Mouse (Mus musculus) ES-E14 (cell line): ENCODE results near the gene Gm5800. TPM values are rescaled to one million over a fixed set of nuclear protein-coding genes. Genes with fewer than 3 reads are reported as not detected.
A peak's percentile ranks its signal among the peaks of the same experiment; 100 is the strongest.
"Not testable (repeated sequence)": the region's sequence is repeated elsewhere in the genome, so short reads cannot be mapped to it uniquely, and the experiment has no call there.

Experiments used
- DNase-seq: peaks from one replicate; pipeline ENCODE4 v3.0.0-alpha.2; 2013; ENCODE audit warnings: low read depth, low spot score
- H3K27ac ChIP-seq: 2 replicates; pipeline ENCODE4 v1.5.1; 2012; ENCODE audit warnings: low read depth, mild to moderate bottlenecking, low read length, moderate library complexity, mixed read lengths; ENCODE audit not compliant: poor library complexity, insufficient read depth, severe bottlenecking
- H3K36me3 ChIP-seq: 2 replicates; pipeline ENCODE4 v1.6.1; 2012; ENCODE audit warnings: mild to moderate bottlenecking, low read length, moderate library complexity, mixed read lengths; ENCODE audit not compliant: control insufficient read depth, poor library complexity, insufficient read depth, severe bottlenecking
- H3K4me1 ChIP-seq, 2 experiments: fragments of 150-350 bp in 1 of 2; sonication (generic) in 1 of 2; 2 replicates each; pipeline ENCODE4 v1.6.1; 2012; ENCODE audit warnings: low read length in 2 of 2, mild to moderate bottlenecking in 1 of 2, mixed read lengths in 1 of 2; ENCODE audit not compliant: control insufficient read depth in 2 of 2, insufficient read depth in 2 of 2, poor library complexity in 1 of 2
- H3K4me3 ChIP-seq, 2 experiments: fragments of 150-350 bp in 1 of 2; sonication (generic) in 1 of 2; 2 replicates each; pipeline ENCODE4 v1.5.1; 2012; ENCODE audit warnings: low read length in 2 of 2, low read depth in 1 of 2, mild to moderate bottlenecking in 1 of 2, mixed read lengths in 1 of 2; ENCODE audit not compliant: insufficient read depth in 1 of 2, poor library complexity in 1 of 2, severe bottlenecking in 1 of 2
- H3K9ac ChIP-seq: 2 replicates; pipeline ENCODE4 v1.6.1; 2012; ENCODE audit warnings: low read depth, mild to moderate bottlenecking, low read length, mixed read lengths; ENCODE audit not compliant: poor library complexity, insufficient read depth, severe bottlenecking
- H3K9me3 ChIP-seq: fragments of 150-350 bp; sonication (generic); 2 replicates; pipeline ENCODE4 v1.6.1; 2012; ENCODE audit warnings: low read depth, mild to moderate bottlenecking, low read length; ENCODE audit not compliant: control insufficient read depth, insufficient read depth
- CHD2 ChIP-seq: IDR thresholded peaks from 2 replicates; pipeline ENCODE4 v1.6.1; 2014; ENCODE audit warnings: mild to moderate bottlenecking, low read depth, low read length, inconsistent platforms
- HCFC1 ChIP-seq: IDR thresholded peaks from 2 replicates; pipeline ENCODE4 v1.6.1; 2012; ENCODE audit warnings: low read length, inconsistent platforms, borderline replicate concordance; ENCODE audit not compliant: insufficient read depth
- MAFK ChIP-seq: IDR thresholded peaks from 2 replicates; pipeline ENCODE4 v1.6.1; 2014; ENCODE audit warnings: mild to moderate bottlenecking, low read depth, low read length, inconsistent platforms; ENCODE audit not compliant: insufficient read depth
- ZC3H11A ChIP-seq: IDR thresholded peaks from 2 replicates; pipeline ENCODE4 v1.6.1; 2012; ENCODE audit warnings: low read depth, mild to moderate bottlenecking, inconsistent platforms, low read length, borderline replicate concordance
- ZNF384 ChIP-seq: IDR thresholded peaks from 2 replicates; pipeline ENCODE4 v1.6.1; 2012; ENCODE audit warnings: low read depth, low read length, inconsistent platforms
- in situ Hi-C, 2 experiments: fragments of 600-800 bp; cut with MboI; formaldehyde crosslinking; loops; one replicate each; pipeline ENCODE4 v1.15.1; 2025; ENCODE audit warnings: low sequenced_read_pairs in 2 of 2, inconsistent platforms in 1 of 2; ENCODE audit not compliant: unreplicated experiment in 2 of 2
- total RNA-seq: library from RNA; depleted of rRNA; stranded (reverse); fragments of 300-350 nt; gene quantifications from 2 replicates; pipeline ENCODE4 v1.2.3, GENCODE M21; 2012; rRNA removed

Gm5800 gene
- total RNA-seq, 1 experiment, result not detected

GRCm38 (mm10) chr14:51738411-51739149 is 21.6 kb upstream of the Gm5800 start:
- Histone ChIP-seq H3K9ac (no peak overlapping the region), H3K9me3 (no peaks in the 10 kb centered on the region), H3K4me3 (peak overlapping the region in 1 of 2 experiments; percentile 21; a peak in 1 of 4 replicates), H3K36me3 (no peaks in the 10 kb centered on the region), H3K4me1 (peaks cover 0 to 11% of the 10 kb centered on the region in 2 experiments; a peak in 2 of 4 replicates), H3K27ac (no peak overlapping the region)
- TF ChIP-seq ZNF384, result no peak
- TF ChIP-seq ZC3H11A, result no peak
- TF ChIP-seq HCFC1, result no peak
- no peak for TF ChIP-seq CHD2
- no peak for TF ChIP-seq MAFK
- peak; percentile 28 for DNase-seq
- in situ Hi-C loops, result no loop called here

- Histone ChIP-seq H3K27ac (no peak overlapping the region), H3K36me3 (no peaks in the 10 kb centered on the region), H3K9ac (no peak overlapping the region), H3K4me1 (peaks cover 0 to 11% of the 10 kb centered on the region in 2 experiments; a peak in 2 of 4 replicates), H3K4me3 (no peak overlapping the region), H3K9me3 (no peaks in the 10 kb centered on the region)
- TF ChIP-seq HCFC1 (no peak), MAFK (no peak), ZC3H11A (no peak), ZNF384 (no peak), CHD2 (no peak)
- in situ Hi-C loops, result no loop called here
- DNase-seq, result no peak
Measured at GRCm38 (mm10) chr14:51737967-51738366, 21.0 kb upstream of the Gm5800 start.

- H3K27ac ChIP-seq, H3K4me1 ChIP-seq, H3K9ac ChIP-seq, DNase-seq, H3K9me3 ChIP-seq, H3K4me3 ChIP-seq, H3K36me3 ChIP-seq: not testable (repeated sequence)
- in situ Hi-C loops, result loop anchor here in 1 of 2 experiments (25.0 kb wide), 1 partner anchor 108 kb away; the partner anchor contains the start of gene Gm17174
Measured at GRCm38 (mm10) chr14:51695368-51695767, 21.6 kb downstream of the Gm5800 start, which contains the start of gene Gm17079. Gm17079 (minus strand) TSS chr14:51695468.

- Histone ChIP-seq H3K27ac (no peak overlapping the region), H3K4me3 (no peak overlapping the region), H3K36me3 (no peaks in the 10 kb centered on the region), H3K4me1 (no peaks in the 10 kb centered on the region), H3K9ac (no peak overlapping the region), H3K9me3 (no peaks in the 10 kb centered on the region)
- no peak for DNase-seq
- in situ Hi-C loops, result loop anchor here in 1 of 2 experiments (25.0 kb wide), 1 partner anchor 90 kb away; the partner anchor contains the start of gene Gm17174
- TF ChIP-seq CHD2, result no peak
- TF ChIP-seq ZNF384, result no peak
- no peak for TF ChIP-seq ZC3H11A
- no peak for TF ChIP-seq HCFC1
- no peak for TF ChIP-seq MAFK
Measured at GRCm38 (mm10) chr14:51677269-51677668, 39.7 kb downstream of the Gm5800 start.

Other genes with a start within 250 kb of the Gm5800 start
- not detected in 2 replicates for gene Gm5622, start 164.4 kb downstream of the Gm5800 start, total RNA-seq
- gene Gm17175, start 143.1 kb downstream of the Gm5800 start, total RNA-seq, result not detected in 2 replicates
- gene Gm17174, start 125.0 kb downstream of the Gm5800 start, total RNA-seq, result not detected in 2 replicates
- gene Gm17078, start 105.9 kb downstream of the Gm5800 start, total RNA-seq, result not detected in 2 replicates
- not detected in 2 replicates for gene Gm4181, start 81.5 kb downstream of the Gm5800 start, total RNA-seq
- gene Gm17079, start 21.7 kb downstream of the Gm5800 start, total RNA-seq, result not detected in 2 replicates
- not detected in 2 replicates for gene Ang4, start 56.4 kb upstream of the Gm5800 start, total RNA-seq
- not detected in 2 replicates for gene AY358078, start 82.9 kb upstream of the Gm5800 start, total RNA-seq
- not detected in 2 replicates for gene Ear6, start 136.5 kb upstream of the Gm5800 start, total RNA-seq
- 19.7 and 40.1 TPM in 2 replicates for gene Mettl17, start 167.7 kb upstream of the Gm5800 start, total RNA-seq
- gene Slc39a2, start 175.7 kb upstream of the Gm5800 start, total RNA-seq, result 0.49 and 0.74 TPM in 2 replicates
- gene Ndrg2, start 197.0 kb upstream of the Gm5800 start, total RNA-seq, result 5.7 and 16.6 TPM in 2 replicates
- not detected in 2 replicates for gene Tppp2, start 201.2 kb upstream of the Gm5800 start, total RNA-seq
- not detected in 2 replicates for gene Rnase13, start 205.6 kb upstream of the Gm5800 start, total RNA-seq